Mouse (Mus musculus) heart, postnatal 0 days (tissue): ENCODE results near the gene Amz2. TPM values are rescaled to one million over a fixed set of nuclear protein-coding genes. Genes with fewer than 3 reads are reported as not detected.

Experiments used
- ATAC-seq: fragments of 200-750 bp; cut with Nextera tagmentation; 2 replicates; pipeline ENCODE4 v1.8.0; 2017; ENCODE audit warnings: low read depth, moderate number of reproducible peaks, moderate library complexity; ENCODE audit not compliant: insufficient read depth
- DNase-seq: peaks from one replicate; pipeline ENCODE4 v3.0.0-alpha.2; 2016; ENCODE audit warnings: low spot score
- H3K27ac ChIP-seq: fragments of 300-500 bp; sonication (generic); 2 replicates; pipeline ENCODE4 v1.5.1; 2014; ENCODE audit warnings: low read depth, mild to moderate bottlenecking
- H3K27me3 ChIP-seq: fragments of 300-500 bp; sonication (generic); 2 replicates; pipeline ENCODE4 v1.6.1; 2014; ENCODE audit warnings: low read length, mixed read lengths; ENCODE audit not compliant: control insufficient read depth, insufficient read depth
- H3K36me3 ChIP-seq: fragments of 300-500 bp; sonication (generic); replicated peaks from 2 replicates; pipeline ENCODE4 v1.6.1; 2014; ENCODE audit warnings: low read length, mixed read lengths; ENCODE audit not compliant: control insufficient read depth, insufficient read depth
- H3K4me1 ChIP-seq: fragments of 300-500 bp; sonication (generic); 2 replicates; pipeline ENCODE4 v1.6.1; 2014; ENCODE audit warnings: antibody characterized with exemption; ENCODE audit not compliant: control insufficient read depth, insufficient read depth
- H3K4me2 ChIP-seq: fragments of 300-500 bp; sonication (generic); 2 replicates; pipeline ENCODE4 v1.6.1; 2014; ENCODE audit warnings: low read depth, mild to moderate bottlenecking, low read length, moderate library complexity
- H3K4me3 ChIP-seq: fragments of 300-500 bp; sonication (generic); 2 replicates; pipeline ENCODE4 v1.5.1; 2014; ENCODE audit warnings: low read depth, low read length
- H3K9ac ChIP-seq: fragments of 300-500 bp; sonication (generic); replicated peaks from 2 replicates; pipeline ENCODE4 v1.6.1; 2014; ENCODE audit warnings: low read depth, low read length, mixed read lengths
- H3K9me3 ChIP-seq: fragments of 300-500 bp; sonication (generic); replicated peaks from 2 replicates; pipeline ENCODE4 v1.6.1; 2016; ENCODE audit warnings: low read length; ENCODE audit not compliant: control insufficient read depth
- CTCF ChIP-seq: IDR thresholded peaks from 2 replicates; pipeline ENCODE4 v1.5.1; 2016; ENCODE audit warnings: antibody characterized with exemption, control low read depth, low read depth
- EP300 ChIP-seq: IDR thresholded peaks from 2 replicates; pipeline ENCODE4 v1.6.1; 2016; ENCODE audit warnings: antibody characterized with exemption, low read depth
- WGBS: fragments of 180-500 bp; shearing (Covaris S2); extraction: QIAGEN DNeasy Blood & Tissue Kit; methylation state at CpG from one replicate; pipeline ENCODE4 v1.1.7; 2014; 5-methylcytosine and 5-hydroxymethylcytosine counted together
- polyA plus RNA-seq: library from polyadenylated mRNA; unstranded; fragments of >200 nt; fragmentation: Nextera tagmentation; extraction: Ambion mirVana; gene quantifications from 2 replicates; pipeline ENCODE4 v1.2.1, GENCODE M21; 2015
- total RNA-seq: library from RNA; depleted of rRNA; stranded (reverse); fragments of >200 nt; gene quantifications from 2 replicates; pipeline ENCODE4 v1.2.3, GENCODE M21; 2014; ENCODE audit warnings: low replicate concordance

Amz2 gene
- total and polyA plus RNA-seq, 2 experiments from 2014 or later, result 33.7 to 65.6 TPM

DNA sequence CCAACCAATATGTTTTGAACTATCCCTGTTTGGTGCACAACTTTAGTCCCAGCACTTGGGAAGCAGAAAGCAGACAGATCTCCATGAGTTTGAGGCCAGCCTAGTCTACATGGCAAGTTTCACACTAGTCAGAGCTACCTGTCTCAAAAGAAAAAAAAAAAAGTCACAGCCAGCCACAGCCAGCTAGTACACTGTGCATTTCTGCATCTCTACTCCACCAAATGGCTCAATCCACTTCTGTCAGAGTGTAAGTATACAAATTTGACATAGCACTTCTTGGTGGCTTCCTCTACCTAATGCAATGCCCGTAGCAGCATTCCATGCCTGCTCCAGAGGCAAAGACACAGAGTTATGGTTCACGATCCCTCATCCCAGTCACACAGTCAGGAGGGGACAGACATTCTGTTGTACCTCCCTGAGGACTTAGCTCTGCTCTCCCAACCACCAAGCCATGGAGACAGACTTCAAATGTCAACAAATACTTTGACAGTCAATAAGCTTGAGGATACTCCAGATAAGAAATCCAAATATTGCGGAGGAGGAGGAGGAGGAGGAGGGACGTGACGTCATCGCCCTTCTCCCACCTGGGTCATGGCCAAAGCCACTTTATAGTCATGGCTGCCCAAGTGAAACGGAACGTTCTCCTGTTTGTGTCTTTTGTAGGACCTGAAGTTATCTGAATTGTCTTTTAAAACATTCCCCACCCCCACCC, 8.9 kb upstream of the Amz2 start:
- H3K4me2 ChIP-seq, result no peak overlapping the region
- no peaks in the 10 kb centered on the region for H3K36me3 ChIP-seq
- no peaks in the 10 kb centered on the region for H3K27me3 ChIP-seq
- H3K4me1 ChIP-seq, result no peaks in the 10 kb centered on the region
- WGBS, result 52% methylated on average over 8 of the region's 8 CpGs
- no peak overlapping the region for H3K4me3 ChIP-seq
- DNase-seq, result no peak
- no peak overlapping the region for H3K27ac ChIP-seq
- H3K9me3 ChIP-seq, result no peaks in the 10 kb centered on the region
- ATAC-seq, result no peak
- no peak overlapping the region for H3K9ac ChIP-seq
- TF ChIP-seq EP300, result no peak
- TF ChIP-seq CTCF, result no peak

DNA sequence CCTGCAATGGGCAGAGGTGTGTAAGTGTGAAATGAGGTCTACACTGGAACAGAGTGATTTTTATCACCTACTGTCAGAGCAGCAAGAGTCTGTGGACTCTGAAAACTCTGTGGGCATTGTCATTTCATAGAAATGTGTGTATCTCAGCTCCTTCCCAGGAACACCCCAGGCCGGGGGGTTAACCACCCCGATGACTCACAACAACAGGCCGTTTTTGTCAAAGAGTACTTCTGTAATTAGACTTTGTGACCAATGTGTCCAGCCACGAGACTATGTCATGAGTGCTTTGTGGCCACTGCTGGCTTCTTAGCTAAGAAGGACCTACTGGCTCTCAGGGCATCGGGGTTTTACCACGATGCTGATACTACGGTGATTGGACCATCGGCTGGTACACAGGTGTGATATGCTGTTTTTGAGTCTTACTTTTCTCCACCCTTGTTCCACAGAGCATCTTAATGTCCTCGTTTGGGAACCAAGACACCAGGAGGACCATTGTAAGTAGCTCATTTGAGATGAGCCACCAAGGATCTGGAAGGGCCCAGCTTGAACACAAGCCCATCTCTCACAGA, 8.2 kb upstream of the Amz2 start:
- Histone ChIP-seq H3K9ac (no peak overlapping the region), H3K4me1 (no peaks in the 10 kb centered on the region), H3K27me3 (no peaks in the 10 kb centered on the region), H3K4me3 (no peak overlapping the region), H3K27ac (no peak overlapping the region), H3K36me3 (no peaks in the 10 kb centered on the region), H3K9me3 (peaks cover 5% of the 10 kb centered on the region; the same call in 1 of the 2 replicates), H3K4me2 (no peak overlapping the region)
- ATAC-seq (no peak), DNase-seq (no peak)
- TF ChIP-seq EP300 (no peak), CTCF (no peak)
- WGBS, result 78% methylated on average over 9 of the region's 9 CpGs

DNA sequence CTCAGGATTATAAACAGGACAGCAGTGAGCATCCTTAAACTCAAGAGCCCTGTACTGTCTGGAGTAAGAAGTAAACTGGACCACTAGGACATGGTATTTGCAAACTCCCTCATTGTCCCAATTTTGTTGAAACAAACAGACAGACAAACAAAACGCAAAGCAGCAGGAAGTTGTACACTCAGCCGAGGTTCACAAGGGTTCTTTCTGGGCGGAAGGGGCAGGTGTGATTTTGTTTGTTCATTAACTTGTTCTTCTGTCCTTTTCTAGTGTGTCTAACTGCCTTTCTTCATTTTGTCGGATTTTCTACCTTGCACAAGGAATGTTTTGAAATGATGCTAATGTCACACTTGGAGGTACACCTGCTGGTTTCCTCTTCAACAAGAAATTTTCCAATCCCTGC, 6.3 kb upstream of the Amz2 start:
- no peak for DNase-seq
- ATAC-seq, result no peak
- Histone ChIP-seq H3K27me3 (no peaks in the 10 kb centered on the region), H3K9me3 (peaks cover 5% of the 10 kb centered on the region; the same call in 1 of the 2 replicates), H3K36me3 (no peaks in the 10 kb centered on the region), H3K4me2 (no peak overlapping the region), H3K4me3 (no peak overlapping the region), H3K4me1 (no peaks in the 10 kb centered on the region), H3K9ac (no peak overlapping the region), H3K27ac (no peak overlapping the region)
- 51% methylated on average over 4 of the region's 4 CpGs for WGBS
- no peak for TF ChIP-seq EP300
- TF ChIP-seq CTCF, result no peak

DNA sequence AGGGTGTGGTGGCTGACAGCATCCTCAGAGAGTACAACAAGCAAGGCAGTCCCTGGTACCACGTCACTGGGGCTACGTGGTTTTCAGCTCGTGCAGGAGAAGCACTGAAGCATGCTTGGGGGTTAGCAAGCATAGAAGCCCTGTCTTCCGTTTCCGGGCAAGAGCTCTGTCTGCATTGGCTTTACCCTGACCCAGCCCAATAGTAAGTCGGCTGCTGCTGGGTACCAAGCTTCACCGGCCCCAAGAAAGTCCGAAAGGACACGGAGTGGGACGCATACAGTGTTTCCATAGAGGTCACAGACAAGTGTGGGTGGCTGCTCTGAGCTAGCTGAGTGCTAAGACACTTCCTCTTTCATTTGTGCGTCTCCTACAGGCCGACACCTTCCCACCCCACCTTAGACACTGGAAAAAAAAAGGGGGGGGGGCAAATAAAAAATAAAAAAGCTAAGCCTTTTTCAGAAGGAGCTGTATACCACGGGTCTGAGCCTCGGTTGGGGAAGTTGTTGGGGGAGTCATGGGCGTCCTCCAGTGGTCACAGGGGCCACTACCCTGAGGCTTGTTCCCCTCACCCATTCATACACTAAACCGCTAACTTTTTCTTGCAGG, 5.7 kb upstream of the Amz2 start:
- no peak for ATAC-seq
- Histone ChIP-seq H3K4me2 (peak overlapping the region; percentile 43), H3K4me3 (0 out of 2 replicates have a peak overlapping the region, but pooled peaks have one; percentile 2), H3K36me3 (no peaks in the 10 kb centered on the region), H3K4me1 (no peaks in the 10 kb centered on the region), H3K9me3 (peaks cover 5% of the 10 kb centered on the region; the same call in 1 of the 2 replicates), H3K27ac (no peak overlapping the region), H3K9ac (no peak overlapping the region), H3K27me3 (no peaks in the 10 kb centered on the region)
- WGBS, result 36% methylated on average over 16 of the region's 16 CpGs
- TF ChIP-seq EP300 (no peak), CTCF (no peak)
- no peak for DNase-seq

DNA sequence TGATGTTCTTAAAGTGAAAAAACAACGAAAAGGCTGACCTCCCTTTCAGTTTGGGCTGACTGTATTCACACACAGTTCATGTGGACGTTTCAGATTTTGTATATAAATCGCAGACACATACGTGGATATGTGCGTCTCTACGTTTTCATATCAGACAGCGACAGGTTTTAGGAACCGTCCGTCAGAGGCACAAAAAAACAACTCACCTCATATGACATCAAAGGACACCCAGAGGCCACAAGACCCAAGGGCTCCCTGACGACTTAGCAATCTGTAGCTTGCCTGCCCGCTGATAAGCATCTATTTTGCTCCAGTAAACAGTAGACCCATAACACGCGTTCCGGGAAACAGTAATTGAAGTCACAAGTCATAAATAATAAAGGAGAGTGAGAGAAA, 5.2 kb upstream of the Amz2 start:
- WGBS, result 83% methylated on average over 14 of the region's 14 CpGs
- TF ChIP-seq CTCF (no peak), EP300 (no peak)
- Histone ChIP-seq H3K4me3 (no peak overlapping the region), H3K27ac (no peak overlapping the region), H3K27me3 (no peaks in the 10 kb centered on the region), H3K4me1 (no peaks in the 10 kb centered on the region), H3K9me3 (peaks cover 5% of the 10 kb centered on the region; the same call in 1 of the 2 replicates), H3K9ac (no peak overlapping the region), H3K36me3 (no peaks in the 10 kb centered on the region), H3K4me2 (peak overlapping the region; percentile 43; the same call in 1 of the 2 replicates)
- DNase-seq (no peak), ATAC-seq (no peak)
